30 mouse cellular contexts compared by ENCODE assay signal in the genomic region with DNA sequence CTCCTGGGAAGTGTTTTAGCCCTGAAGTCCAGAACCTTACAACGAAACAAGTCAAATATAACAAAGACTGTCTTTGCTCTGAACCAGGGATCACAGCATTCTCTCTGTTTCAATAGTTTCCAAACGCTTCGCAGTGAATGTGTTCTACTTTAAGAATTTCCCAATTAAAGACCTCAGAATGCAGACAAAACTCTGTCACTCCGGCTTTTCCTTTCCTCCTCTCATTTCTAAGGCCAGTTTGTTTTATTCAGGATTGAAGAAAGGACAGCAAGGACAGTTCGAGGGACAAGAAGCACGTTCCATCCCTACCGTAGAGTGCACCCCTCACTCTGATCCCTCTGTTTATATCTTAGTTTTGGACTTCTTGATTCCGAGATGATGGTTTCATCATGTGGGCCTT.
DNase-seq lines count a peak whose midpoint lies in the region; ATAC-seq and TF ChIP-seq lines count a peak whose summit lies in the region.
"Had no signal": no experiment of that assay in that cellular context is flagged by ENCODE, and none has a peak within 500 bp of the region (broad histone marks: within the 10 kb centered on the region; RNA-seq: fewer than 3 reads in every experiment).

No protein-coding gene starts in this region.

- no peaks in the 10 kb centered on the region for H3K9me3 ChIP-seq in hindbrain, embryonic 10.5 days
- no peaks in the 10 kb centered on the region for H3K9me3 ChIP-seq in hindbrain, embryonic 11.5 days (ENCODE audit: control insufficient read depth, low read length)
- H3K9me3 ChIP-seq in forebrain, postnatal 0 days (ENCODE audit: low read length), result no peaks in the 10 kb centered on the region
- H3K9me3 ChIP-seq in midbrain, embryonic 14.5 days (ENCODE audit: control insufficient read depth, low read length), result no peaks in the 10 kb centered on the region
- H3K9me3 ChIP-seq in hindbrain, embryonic 13.5 days, result no peaks in the 10 kb centered on the region
- H3K9me3 ChIP-seq: embryonic facial prominence, embryonic 13.5 days; limb, embryonic 12.5 days; liver, embryonic 15.5 days; megakaryocyte, embryonic 14.5 days; neural tube, embryonic 15.5 days had no signal

- peaks cover 26% of the 10 kb centered on the region for H3K4me1 ChIP-seq in hindbrain, embryonic 10.5 days (replicated peaks)
- no peaks in the 10 kb centered on the region for H3K4me1 ChIP-seq in hindbrain, embryonic 11.5 days (replicated peaks; ENCODE audit: control insufficient read depth, insufficient read depth, low read length)
- peaks cover 9% of the 10 kb centered on the region; the same call in 1 of the 2 replicates for H3K4me1 ChIP-seq in forebrain, postnatal 0 days (ENCODE audit: insufficient read depth)
- peaks cover 5% of the 10 kb centered on the region; the same call in 1 of the 2 replicates for H3K4me1 ChIP-seq in midbrain, embryonic 14.5 days (ENCODE audit: control insufficient read depth, insufficient read depth, low read length)
- peaks cover 18% of the 10 kb centered on the region for H3K4me1 ChIP-seq in hindbrain, embryonic 13.5 days (replicated peaks)
- H3K4me1 ChIP-seq: liver, embryonic 15.5 days had no signal

- no peak for TF ChIP-seq CTCF in forebrain, postnatal 0 days (IDR thresholded peaks at IDR 0.05; ENCODE audit: low read depth)

- H3K27me3 ChIP-seq in hindbrain, embryonic 10.5 days (ENCODE audit: insufficient read depth, poor library complexity, severe bottlenecking), result no peaks in the 10 kb centered on the region
- H3K27me3 ChIP-seq in hindbrain, embryonic 11.5 days (ENCODE audit: control insufficient read depth, insufficient read depth, low read length), result no peaks in the 10 kb centered on the region
- H3K27me3 ChIP-seq in forebrain, postnatal 0 days (ENCODE audit: insufficient read depth, low read length), result no peaks in the 10 kb centered on the region
- H3K27me3 ChIP-seq in midbrain, embryonic 14.5 days (ENCODE audit: control insufficient read depth, insufficient read depth, low read length), result no peaks in the 10 kb centered on the region
- no peaks in the 10 kb centered on the region for H3K27me3 ChIP-seq in hindbrain, embryonic 13.5 days
- H3K27me3 ChIP-seq: CH12.LX; limb, embryonic 12.5 days had no signal

- WGBS in hindbrain, embryonic 10.5 days, result 70% methylated on average over 8 of the region's 8 CpGs
- 72% methylated on average over 8 of the region's 8 CpGs for WGBS in hindbrain, embryonic 11.5 days
- WGBS in forebrain, postnatal 0 days, result 25% methylated on average over 8 of the region's 8 CpGs
- 20% methylated on average over 8 of the region's 8 CpGs for WGBS in midbrain, embryonic 14.5 days
- 69% methylated on average over 8 of the region's 8 CpGs for WGBS in hindbrain, embryonic 13.5 days

- DNase-seq in hindbrain, embryonic 10.5 days (ENCODE audit: low spot score), result no peak
- DNase-seq in hindbrain, embryonic 11.5 days (ENCODE audit: low spot score), result no peak
- DNase-seq in forebrain, postnatal 0 days, result peak; percentile 13
- DNase-seq in midbrain, embryonic 14.5 days, result no peak
- no peak for DNase-seq in cerebellum, postnatal 10 days
- DNase-seq in urinary bladder, postnatal 14 days (ENCODE audit: low spot score), result no peak
- no peak for DNase-seq in right cerebral cortex, postnatal 36 days (ENCODE audit: low spot score in 2 of 2)
- DNase-seq: adrenal gland, adult 2 months; adrenal gland, postnatal 36 days; cerebellum, adult 9-11 months; gastrocnemius, postnatal 10 days; heart, postnatal 14 days; kidney, adult 9 months; kidney, postnatal 10 days; lung, postnatal 14 days; retina, postnatal 1 day; right cerebral cortex, postnatal 14 days; spleen, adult 18-20 months; thymus, postnatal 14 days had no signal

- H3K4me3 ChIP-seq in hindbrain, embryonic 10.5 days, result no peak overlapping the region
- no peak overlapping the region for H3K4me3 ChIP-seq in hindbrain, embryonic 11.5 days (ENCODE audit: low read depth, low read length)
- no peak overlapping the region for H3K4me3 ChIP-seq in forebrain, postnatal 0 days (ENCODE audit: low read depth, low read length)
- H3K4me3 ChIP-seq in midbrain, embryonic 14.5 days (replicated peaks; ENCODE audit: low read depth, low read length), result no peak overlapping the region
- H3K4me3 ChIP-seq in hindbrain, embryonic 13.5 days, result no peak overlapping the region
- H3K4me3 ChIP-seq: embryonic facial prominence, embryonic 13.5 days; limb, embryonic 12.5 days; liver, embryonic 15.5 days; megakaryocyte, embryonic 14.5 days; neural tube, embryonic 15.5 days had no signal

- no peak for ATAC-seq in hindbrain, embryonic 11.5 days (ENCODE audit: low FRiP score)
- no peak for ATAC-seq in forebrain, postnatal 0 days
- no peak for ATAC-seq in midbrain, embryonic 14.5 days (ENCODE audit: low FRiP score, low TSS enrichment)
- ATAC-seq in hindbrain, embryonic 13.5 days (ENCODE audit: low FRiP score), result no peak
- ATAC-seq: activated CD4-positive, CD25-positive, alpha-beta regulatory T cell, adult 4 months; intestine, postnatal 0 days had no signal

- H3K27ac ChIP-seq in hindbrain, embryonic 10.5 days, result peak overlapping the region; percentile 45
- no peak overlapping the region for H3K27ac ChIP-seq in hindbrain, embryonic 11.5 days (ENCODE audit: low read depth, low read length)
- H3K27ac ChIP-seq in forebrain, postnatal 0 days (ENCODE audit: low read depth, low read length), result no peak overlapping the region
- no peak overlapping the region for H3K27ac ChIP-seq in midbrain, embryonic 14.5 days (replicated peaks; ENCODE audit: low read depth, low read length)
- H3K27ac ChIP-seq in hindbrain, embryonic 13.5 days, result no peak overlapping the region
- H3K27ac ChIP-seq: embryonic facial prominence, embryonic 13.5 days; hindbrain, embryonic 14.5 days; limb, embryonic 12.5 days; liver, embryonic 15.5 days; neural tube, embryonic 15.5 days had no signal

- no peaks in the 10 kb centered on the region for H3K36me3 ChIP-seq in hindbrain, embryonic 10.5 days
- H3K36me3 ChIP-seq in hindbrain, embryonic 11.5 days (ENCODE audit: control insufficient read depth, insufficient read depth, low read length), result no peaks in the 10 kb centered on the region
- no peaks in the 10 kb centered on the region for H3K36me3 ChIP-seq in forebrain, postnatal 0 days (ENCODE audit: insufficient read depth)
- no peaks in the 10 kb centered on the region for H3K36me3 ChIP-seq in midbrain, embryonic 14.5 days (ENCODE audit: control insufficient read depth, insufficient read depth, low read length)
- H3K36me3 ChIP-seq in hindbrain, embryonic 13.5 days, result no peaks in the 10 kb centered on the region
- H3K36me3 ChIP-seq: embryonic facial prominence, embryonic 13.5 days; limb, embryonic 12.5 days; liver, embryonic 15.5 days; neural tube, embryonic 15.5 days had no signal

- H3K4me2 ChIP-seq in hindbrain, embryonic 11.5 days (replicated peaks; ENCODE audit: low read depth, low read length), result no peak overlapping the region
- H3K4me2 ChIP-seq in forebrain, postnatal 0 days (ENCODE audit: low read depth), result no peak overlapping the region
- H3K4me2 ChIP-seq in midbrain, embryonic 14.5 days (ENCODE audit: low read length), result 0 out of 2 replicates have a peak overlapping the region, but pooled peaks have one; percentile 51
- H3K4me2 ChIP-seq in hindbrain, embryonic 13.5 days, result no peak overlapping the region
- H3K4me2 ChIP-seq: liver, embryonic 15.5 days had no signal

- no peak overlapping the region for H3K9ac ChIP-seq in hindbrain, embryonic 11.5 days (ENCODE audit: low read depth, low read length)
- H3K9ac ChIP-seq in forebrain, postnatal 0 days, result no peak overlapping the region
- H3K9ac ChIP-seq in midbrain, embryonic 14.5 days (replicated peaks; ENCODE audit: low read length), result no peak overlapping the region
- no peak overlapping the region for H3K9ac ChIP-seq in hindbrain, embryonic 13.5 days
- H3K9ac ChIP-seq: embryonic facial prominence, embryonic 13.5 days; hindbrain, embryonic 14.5 days; limb, embryonic 12.5 days; liver, embryonic 15.5 days; lung, embryonic 14.5 days; neural tube, embryonic 15.5 days had no signal
